Mouse (Mus musculus) midbrain, postnatal 0 days (tissue): ENCODE measurements at regions not wholly inside any gene's neighbourhood (a gene's known extent, or its start where the extent isn't known, plus 50 kb on each side); places are given as distances from the start of the nearest gene placed in this dataset.

Source experiments
- ATAC-seq: fragments of 200-750 bp; cut with Nextera tagmentation; 2 replicates; pipeline ENCODE4 v1.8.0; 2017; ENCODE audit warnings: moderate number of reproducible peaks, mild to moderate bottlenecking, moderate TSS enrichment, moderate library complexity; ENCODE audit not compliant: low FRiP score
- DNase-seq: peaks from one replicate; pipeline ENCODE4 v3.0.0-alpha.2; 2015; ENCODE audit warnings: low spot score
- H3K27ac ChIP-seq: fragments of 300-500 bp; sonication (generic); 2 replicates; pipeline ENCODE4 v1.5.1; 2014; ENCODE audit warnings: low read depth, mild to moderate bottlenecking, low read length, mixed read lengths
- H3K27me3 ChIP-seq: fragments of 300-500 bp; sonication (generic); 2 replicates; pipeline ENCODE4 v1.6.1; 2014; ENCODE audit warnings: low read length, control low read depth, mixed read lengths; ENCODE audit not compliant: insufficient read depth
- H3K36me3 ChIP-seq: fragments of 300-500 bp; sonication (generic); 2 replicates; pipeline ENCODE4 v1.6.1; 2014; ENCODE audit warnings: low read length, control low read depth, mixed read lengths; ENCODE audit not compliant: insufficient read depth
- H3K4me1 ChIP-seq: fragments of 300-500 bp; sonication (generic); 2 replicates; pipeline ENCODE4 v1.6.1; 2014; ENCODE audit warnings: mild to moderate bottlenecking, control low read depth, antibody characterized with exemption, low read length, mixed read lengths; ENCODE audit not compliant: insufficient read depth
- H3K4me2 ChIP-seq: fragments of 300-500 bp; sonication (generic); 2 replicates; pipeline ENCODE4 v1.6.1; 2014; ENCODE audit warnings: low read depth, mild to moderate bottlenecking, low read length, mixed read lengths; ENCODE audit not compliant: poor library complexity, severe bottlenecking
- H3K4me3 ChIP-seq: fragments of 300-500 bp; sonication (generic); 2 replicates; pipeline ENCODE4 v1.5.1; 2014; ENCODE audit warnings: low read depth, mild to moderate bottlenecking, low read length, moderate library complexity
- H3K9ac ChIP-seq: fragments of 300-500 bp; sonication (generic); replicated peaks from 2 replicates; pipeline ENCODE4 v1.6.1; 2014; ENCODE audit warnings: mild to moderate bottlenecking, low read length, moderate library complexity, mixed read lengths; ENCODE audit not compliant: poor library complexity, severe bottlenecking
- H3K9me3 ChIP-seq: fragments of 300-500 bp; sonication (generic); 2 replicates; pipeline ENCODE4 v1.6.1; 2016; ENCODE audit warnings: low read length, control low read depth
- CTCF ChIP-seq: IDR thresholded peaks from 2 replicates; pipeline ENCODE4 v1.5.1; 2016; ENCODE audit warnings: antibody characterized with exemption, mild to moderate bottlenecking
- WGBS: fragments of 180-500 bp; shearing (Covaris S2); extraction: QIAGEN DNeasy Blood & Tissue Kit; methylation state at CpG from one replicate; pipeline ENCODE4 v1.1.7; 2014; 5-methylcytosine and 5-hydroxymethylcytosine counted together

GRCm38 (mm10) chr15:52963918-52964317 lies 920.8 kb upstream of the Gm7489 start:
- H3K9me3 ChIP-seq: no peaks in the 10 kb centered on the region
- H3K9ac ChIP-seq: no peak overlapping the region
- H3K27me3 ChIP-seq: no peaks in the 10 kb centered on the region
- H3K4me1 ChIP-seq: no peaks in the 10 kb centered on the region
- H3K4me2 ChIP-seq: no peak overlapping the region
- H3K4me3 ChIP-seq: no peak overlapping the region
- no peak overlapping the region for H3K27ac ChIP-seq
- WGBS: 18% methylated on average over 2 of the region's 2 CpGs
- ATAC-seq (no peak), DNase-seq (no peak)
- TF ChIP-seq CTCF: no peak
- H3K36me3 ChIP-seq: no peaks in the 10 kb centered on the region

DNA sequence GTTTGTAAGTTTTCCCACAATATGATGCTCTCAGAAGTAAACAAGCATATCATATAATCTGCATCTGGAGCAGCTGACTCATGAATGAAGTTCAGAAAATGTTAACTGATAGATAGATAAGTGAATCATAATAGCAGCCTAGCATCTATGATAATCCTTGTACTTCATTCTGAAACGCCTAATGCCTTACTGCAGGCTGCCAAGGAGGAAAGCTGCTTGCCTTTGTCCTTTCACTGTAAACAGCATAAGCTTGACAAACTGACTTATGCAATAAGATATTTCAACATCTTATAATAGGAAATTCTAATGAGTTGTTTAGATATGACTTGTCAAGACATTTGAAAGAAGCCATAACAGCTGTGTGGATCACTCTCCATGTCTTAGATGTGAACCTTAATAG lies 920.3 kb upstream of the Gm7489 start:
- Histone ChIP-seq H3K9me3 (no peaks in the 10 kb centered on the region), H3K4me3 (no peak overlapping the region), H3K4me1 (no peaks in the 10 kb centered on the region), H3K27me3 (no peaks in the 10 kb centered on the region), H3K9ac (no peak overlapping the region), H3K36me3 (no peaks in the 10 kb centered on the region), H3K27ac (no peak overlapping the region), H3K4me2 (no peak overlapping the region)
- DNase-seq (no peak), ATAC-seq (no peak)
- TF ChIP-seq CTCF: no peak
- WGBS: 36% methylated on average over 1 of the region's 1 CpGs

DNA sequence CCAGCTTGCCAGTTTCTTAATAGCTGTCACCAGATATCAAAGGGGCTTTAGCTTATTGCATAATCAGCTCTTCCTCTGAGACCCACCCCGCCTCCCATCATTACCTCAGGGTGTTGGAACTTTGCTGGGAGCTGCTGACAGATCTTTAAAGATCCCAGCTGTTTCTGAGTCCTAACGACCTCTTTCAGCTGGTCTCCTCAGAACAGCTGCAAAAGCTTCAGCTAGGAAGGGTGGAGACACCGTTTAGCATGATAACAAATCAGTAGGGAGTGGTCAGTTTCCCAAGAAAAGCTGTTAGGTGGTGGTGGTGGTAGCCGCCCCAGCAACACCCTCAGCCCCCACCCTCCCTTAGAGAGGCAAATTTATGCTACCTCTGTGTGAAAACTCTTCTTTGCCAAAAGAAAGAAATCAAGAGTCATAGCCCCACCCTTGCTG lies 916.9 kb upstream of the Gm7489 start:
- H3K9ac ChIP-seq: no peak overlapping the region
- H3K9me3 ChIP-seq: no peaks in the 10 kb centered on the region
- no peak for DNase-seq
- H3K27ac ChIP-seq: no peak overlapping the region
- 9% methylated on average over 4 of the region's 4 CpGs for WGBS
- no peak overlapping the region for H3K4me3 ChIP-seq
- H3K4me2 ChIP-seq: no peak overlapping the region
- ATAC-seq: no peak
- no peaks in the 10 kb centered on the region for H3K27me3 ChIP-seq
- H3K4me1 ChIP-seq: no peaks in the 10 kb centered on the region
- TF ChIP-seq CTCF: no peak
- H3K36me3 ChIP-seq: no peaks in the 10 kb centered on the region

- H3K4me3 ChIP-seq: no peak overlapping the region
- 86% methylated on average over 2 of the region's 2 CpGs for WGBS
- no peak overlapping the region for H3K4me2 ChIP-seq
Observed at GRCm38 (mm10) chr15:52982821-52983220, 901.9 kb upstream of the Gm7489 start.

DNA sequence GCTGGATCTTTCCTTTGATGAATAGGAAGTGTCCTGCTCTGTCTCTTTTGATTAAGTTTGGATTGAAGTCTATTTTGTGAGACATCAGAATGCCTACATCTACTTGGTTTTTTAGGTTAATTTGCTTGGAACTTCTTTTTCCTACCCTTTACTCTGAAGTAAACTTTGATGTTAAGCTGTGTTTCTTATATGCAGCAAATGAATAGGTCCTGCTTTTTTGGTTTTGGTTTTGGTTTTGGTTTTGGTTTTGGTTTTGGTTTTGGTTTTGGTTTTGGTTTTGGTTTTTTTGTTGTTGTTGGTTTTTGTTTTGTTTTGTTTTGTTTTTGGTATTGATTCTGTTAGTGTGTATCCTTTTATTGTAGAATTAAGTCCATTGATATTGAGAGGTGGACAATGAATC lies 894.1 kb upstream of the Gm7489 start:
- Histone ChIP-seq H3K9me3 (no peaks in the 10 kb centered on the region), H3K4me2 (no peak overlapping the region), H3K4me1 (no peaks in the 10 kb centered on the region), H3K4me3 (no peak overlapping the region), H3K27me3 (no peaks in the 10 kb centered on the region), H3K27ac (no peak overlapping the region), H3K9ac (no peak overlapping the region), H3K36me3 (no peaks in the 10 kb centered on the region)
- no peak for TF ChIP-seq CTCF
- ATAC-seq (no peak), DNase-seq (no peak)

More at GRCm38 (mm10) chr15:52982821-52983220, 901.9 kb upstream of the Gm7489 start:
- Histone ChIP-seq H3K36me3 (no peaks in the 10 kb centered on the region), H3K9ac (no peak overlapping the region), H3K27me3 (no peaks in the 10 kb centered on the region), H3K9me3 (no peaks in the 10 kb centered on the region), H3K27ac (no peak overlapping the region), H3K4me1 (no peaks in the 10 kb centered on the region)
- DNase-seq (no peak), ATAC-seq (no peak)
- TF ChIP-seq CTCF: no peak

- 78% methylated on average over 1 of the region's 1 CpGs for WGBS
- Histone ChIP-seq H3K4me1 (no peaks in the 10 kb centered on the region), H3K4me3 (no peak overlapping the region), H3K27me3 (no peaks in the 10 kb centered on the region), H3K9ac (no peak overlapping the region), H3K4me2 (no peak overlapping the region), H3K36me3 (no peaks in the 10 kb centered on the region), H3K9me3 (no peaks in the 10 kb centered on the region), H3K27ac (no peak overlapping the region)
- no peak for DNase-seq
- TF ChIP-seq CTCF: no peak
- no peak for ATAC-seq
Observed at GRCm38 (mm10) chr15:52994351-52994750, 890.4 kb upstream of the Gm7489 start.

- H3K4me1 ChIP-seq: no peaks in the 10 kb centered on the region
- no peaks in the 10 kb centered on the region for H3K36me3 ChIP-seq
- H3K4me2 ChIP-seq: no peak overlapping the region
- no peaks in the 10 kb centered on the region for H3K9me3 ChIP-seq
- H3K4me3 ChIP-seq: no peak overlapping the region
- no peak overlapping the region for H3K9ac ChIP-seq
- no peaks in the 10 kb centered on the region for H3K27me3 ChIP-seq
- TF ChIP-seq CTCF: no peak
- no peak for ATAC-seq
- DNase-seq: no peak
- WGBS: 93% methylated on average over 2 of the region's 2 CpGs
- no peak overlapping the region for H3K27ac ChIP-seq
Observed at GRCm38 (mm10) chr15:52999200-52999599, 885.5 kb upstream of the Gm7489 start.
